Mouse (Mus musculus): ENCODE data around the gene Ppp1cc.

- TF ChIP-seq GATA1 (IDR thresholded peaks at IDR 0.05; ENCODE audit: borderline replicate concordance, low read length) (no peak), FLI1 (IDR thresholded peaks at IDR 0.05; ENCODE audit: low read length) (no peak)
These were observed 31.0 kb downstream of the Ppp1cc start for GRCm38 (mm10) chr5:122189115-122189514.

All from megakaryocyte, embryonic 14.5 days (primary cell).